Mouse (Mus musculus) heart, postnatal 0 days (tissue): ENCODE measurements around the gene Osbp2.

Source experiments
- CTCF ChIP-seq: IDR thresholded peaks from 2 replicates; pipeline ENCODE4 v1.5.1; 2016; ENCODE audit warnings: antibody characterized with exemption, control low read depth, low read depth
- EP300 ChIP-seq: IDR thresholded peaks from 2 replicates; pipeline ENCODE4 v1.6.1; 2016; ENCODE audit warnings: antibody characterized with exemption, low read depth

DNA sequence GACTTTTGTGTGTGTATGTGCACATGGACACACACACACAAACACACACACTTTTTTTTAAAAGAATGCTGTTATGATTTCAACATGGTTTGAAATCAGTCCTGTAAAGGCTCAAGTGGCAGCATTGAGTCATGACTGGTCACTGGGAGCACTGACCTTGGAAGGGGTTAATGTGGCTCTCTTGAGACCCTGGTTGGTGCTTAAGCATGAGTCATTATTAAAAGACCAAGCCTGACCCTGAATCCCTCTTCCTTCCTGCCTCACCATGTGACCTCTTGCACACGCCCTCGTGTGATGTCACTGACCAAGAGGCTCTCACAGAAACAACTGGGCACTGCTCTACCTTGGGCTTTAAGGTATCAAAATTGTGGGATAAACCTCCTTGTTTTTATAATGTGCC, 124.9 kb downstream of the Osbp2 start:
- TF ChIP-seq CTCF: no peak
- TF ChIP-seq EP300: no peak
